ENCODE assay signal across 8 mouse cellular contexts in the genomic region with DNA sequence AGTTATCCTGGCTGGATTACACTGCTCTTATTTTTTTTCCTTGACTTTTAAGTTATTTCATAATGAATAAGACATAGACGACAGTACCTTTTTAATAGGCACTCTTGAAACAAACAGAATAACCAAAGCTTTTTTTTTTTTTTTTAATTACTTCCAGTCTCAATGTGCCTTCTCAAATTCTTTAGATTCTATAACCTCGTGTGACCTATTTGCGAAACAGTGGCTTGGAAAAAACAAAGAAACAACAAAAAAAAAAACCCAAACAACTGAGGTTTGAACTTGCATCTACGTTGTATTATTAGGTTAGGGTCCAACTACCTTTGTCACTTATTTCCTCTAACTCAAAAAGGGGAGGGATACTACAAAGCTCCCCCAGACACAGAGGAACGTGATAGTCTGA. TPM values are rescaled to one million over a fixed set of nuclear protein-coding genes. Genes with fewer than 3 reads are reported as not detected.
DNase-seq lines count a peak whose midpoint lies in the region; ATAC-seq and TF ChIP-seq lines count a peak whose summit lies in the region.

No protein-coding gene starts in this region.

- TF ChIP-seq CTCF in bone marrow macrophage, adult 2 months (IDR thresholded peaks at IDR 0.05; ENCODE audit: low read depth, low read length) = no peak

- no peak for ATAC-seq in kidney, embryonic 14.5 days (ENCODE audit: low FRiP score, low TSS enrichment)
- no peak for ATAC-seq in hindbrain, embryonic 13.5 days (ENCODE audit: low FRiP score)
- no peak for ATAC-seq in midbrain, embryonic 12.5 days (ENCODE audit: low FRiP score, low read depth)
- no peak; the same call in 1 of the 2 replicates for ATAC-seq in megakaryocyte progenitor cell, adult 5-6 weeks (replicated peaks; ENCODE audit: poor library complexity)

- 18% methylated on average over 5 of the region's 5 CpGs for WGBS in kidney, embryonic 14.5 days
- 11% methylated on average over 5 of the region's 5 CpGs for whole genome bisulfite sequencing in hindbrain, embryonic 13.5 days
- 17% methylated on average over 5 of the region's 5 CpGs for WGBS in midbrain, embryonic 12.5 days

- H3K4me2 ChIP-seq in kidney, embryonic 14.5 days (replicated peaks; ENCODE audit: low read depth, low read length) = peak overlapping the region; percentile 82
- peak overlapping the region; percentile 72 for H3K4me2 ChIP-seq in hindbrain, embryonic 13.5 days
- peak overlapping the region; percentile 71 for H3K4me2 ChIP-seq in midbrain, embryonic 12.5 days (replicated peaks)

- H3K4me1 ChIP-seq in kidney, embryonic 14.5 days (ENCODE audit: control insufficient read depth, insufficient read depth, low read length) = no peaks in the 10 kb centered on the region
- peaks cover 6% of the 10 kb centered on the region for H3K4me1 ChIP-seq in bone marrow macrophage, adult 2 months (ENCODE audit: control insufficient read depth, insufficient read depth, low read length)
- H3K4me1 ChIP-seq in hindbrain, embryonic 13.5 days (replicated peaks) = peaks cover 35% of the 10 kb centered on the region
- peaks cover 10% of the 10 kb centered on the region; the same call in 1 of the 2 replicates for H3K4me1 ChIP-seq in midbrain, embryonic 12.5 days

- peak overlapping the region; percentile 93 for H3K4me3 ChIP-seq in kidney, embryonic 14.5 days (ENCODE audit: low read length)
- H3K4me3 ChIP-seq in bone marrow macrophage, adult 2 months (ENCODE audit: insufficient read depth, low read length) = peak overlapping the region; percentile 82
- peak overlapping the region; percentile 95 for H3K4me3 ChIP-seq in hindbrain, embryonic 13.5 days
- peak overlapping the region; percentile 78 for H3K4me3 ChIP-seq in midbrain, embryonic 12.5 days

- no peak overlapping the region for H3K27ac ChIP-seq in kidney, embryonic 14.5 days (ENCODE audit: low read depth, low read length)
- peak overlapping the region; percentile 66 for H3K27ac ChIP-seq in bone marrow macrophage, adult 2 months (ENCODE audit: insufficient read depth, low read depth, low read length)
- H3K27ac ChIP-seq in hindbrain, embryonic 13.5 days = peak overlapping the region; percentile 99
- H3K27ac ChIP-seq in midbrain, embryonic 12.5 days (replicated peaks) = peak overlapping the region; percentile 91

- H3K36me3 ChIP-seq in kidney, embryonic 14.5 days (ENCODE audit: control insufficient read depth, insufficient read depth, low read length) = no peaks in the 10 kb centered on the region; the same call in 1 of the 2 replicates
- H3K36me3 ChIP-seq in hindbrain, embryonic 13.5 days = peaks cover 7% of the 10 kb centered on the region; the same call in 1 of the 2 replicates
- H3K36me3 ChIP-seq in midbrain, embryonic 12.5 days = peaks cover 4% of the 10 kb centered on the region; the same call in 1 of the 2 replicates

- H3K27me3 ChIP-seq in kidney, embryonic 14.5 days (ENCODE audit: control insufficient read depth, insufficient read depth, low read length) = no peaks in the 10 kb centered on the region
- H3K27me3 ChIP-seq in hindbrain, embryonic 13.5 days = no peaks in the 10 kb centered on the region
- no peaks in the 10 kb centered on the region for H3K27me3 ChIP-seq in midbrain, embryonic 12.5 days

- no peak for DNase-seq in kidney, adult 9 months
- no peak for DNase-seq in layer of hippocampus, postnatal 36 days
- DNase-seq in kidney, adult 11 months = no peak

- H3K9me3 ChIP-seq in kidney, embryonic 14.5 days (ENCODE audit: control insufficient read depth, low read length) = no peaks in the 10 kb centered on the region
- no peaks in the 10 kb centered on the region for H3K9me3 ChIP-seq in hindbrain, embryonic 13.5 days
- no peaks in the 10 kb centered on the region for H3K9me3 ChIP-seq in midbrain, embryonic 12.5 days

- TF ChIP-seq POLR2A in bone marrow macrophage, adult 2 months (IDR thresholded peaks at IDR 0.05; ENCODE audit: borderline replicate concordance, low read depth, low read length) = no peak

- H3K9ac ChIP-seq in kidney, embryonic 14.5 days (ENCODE audit: low read depth, low read length) = peak overlapping the region; percentile 94; the same call in 1 of the 2 replicates
- H3K9ac ChIP-seq in hindbrain, embryonic 13.5 days = peak overlapping the region; percentile 100
- peak overlapping the region; percentile 95 for H3K9ac ChIP-seq in midbrain, embryonic 12.5 days (replicated peaks)

RNA-seq across cellular contexts. Expression of a gene that starts 1.2 kb away (rescaled TPM):
- 11.9 and 16.3 TPM in 2 replicates for polyA plus RNA-seq in kidney, embryonic 14.5 days (2014; fragmentation: Nextera tagmentation; extraction: Ambion mirVana)
- 41.3 and 47.7 TPM in 2 replicates for polyA plus RNA-seq in bone marrow macrophage, adult 2 months (2012; ENCODE audit: insufficient read depth, insufficient read length, missing spikeins)
- polyA plus RNA-seq in hindbrain, embryonic 13.5 days (2015; fragmentation: Nextera tagmentation; extraction: Ambion mirVana) = 32.9 and 34.7 TPM in 2 replicates
- 40.0 and 43.7 TPM in 2 replicates for polyA plus RNA-seq in midbrain, embryonic 12.5 days (2016; fragmentation: Nextera tagmentation; extraction: Ambion mirVana)
- total RNA-seq in layer of hippocampus, postnatal 36 days (2021) = 10 to 100 TPM; 75.4 to 76.4 TPM
- 17.7 and 19.5 TPM in 2 replicates for total RNA-seq in megakaryocyte progenitor cell, adult 5-6 weeks (2015)
- total RNA-seq in megakaryocyte progenitor cell, adult 5-6 weeks (2017) = 12.8 and 14.7 TPM in 2 replicates
